ENCODE assay signal across 7 mouse cellular contexts in the genomic region with DNA sequence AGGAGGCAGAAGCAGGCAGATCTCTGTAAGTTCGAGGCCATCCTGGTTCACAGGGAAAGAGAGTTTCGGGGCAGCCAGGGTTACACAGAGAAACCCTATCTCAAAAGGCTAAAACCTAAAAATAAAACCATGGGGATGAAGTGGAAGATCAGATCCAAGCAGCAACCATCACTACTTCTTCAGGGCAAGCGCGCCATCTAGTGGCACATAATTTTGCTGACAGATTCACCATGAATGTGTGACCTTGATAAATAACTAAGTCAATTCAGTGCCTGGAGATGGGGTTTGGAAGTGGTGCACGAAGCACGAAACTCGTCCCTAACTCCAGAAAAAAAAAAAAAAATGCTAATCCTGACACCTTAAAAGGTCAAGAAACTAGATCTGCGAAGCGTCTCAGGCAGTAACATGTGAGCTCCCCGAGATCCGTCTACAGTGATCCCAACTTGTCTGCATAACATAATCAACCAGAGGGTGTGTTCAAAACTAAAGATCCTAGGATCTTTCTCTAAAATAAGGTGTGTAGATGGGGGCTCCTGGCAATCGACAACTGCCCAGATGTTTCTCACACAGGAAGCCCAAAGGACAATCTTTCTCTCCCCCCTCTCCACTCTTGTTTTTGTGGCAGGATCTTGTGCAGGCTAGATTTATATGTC. TPM values are rescaled to one million over a fixed set of nuclear protein-coding genes. Genes with fewer than 3 reads are reported as not detected.
DNase-seq lines count a peak whose midpoint lies in the region; ATAC-seq lines count a peak whose summit lies in the region.

No protein-coding gene starts in this region.

- peak; percentile 95 for DNase-seq in NIH3T3 (ENCODE audit: low read depth)
- DNase-seq in hindbrain, embryonic 14.5 days (ENCODE audit: low spot score): peak; percentile 91
- peak; percentile 81 to 88 for DNase-seq in left cerebral cortex, adult 18-20 months (ENCODE audit: low spot score in 2 of 2)
- DNase-seq in mesoderm, embryonic 11.5 days (ENCODE audit: low read depth, low spot score): peak; percentile 82
- peak; percentile 50 for DNase-seq in spleen, adult 12 weeks (ENCODE audit: low spot score)

- 0 out of 2 replicates have a peak, but pooled peaks cover 3% of the 10 kb centered on the region for H3K4me1 ChIP-seq in forebrain, embryonic 16.5 days (replicated peaks; ENCODE audit: control insufficient read depth, insufficient read depth, low read length)
- no peaks in the 10 kb centered on the region for H3K4me1 ChIP-seq in hindbrain, embryonic 14.5 days (replicated peaks; ENCODE audit: control insufficient read depth, insufficient read depth, low read length)

- H3K4me2 ChIP-seq in forebrain, embryonic 16.5 days (ENCODE audit: low read length): no peak overlapping the region
- no peak overlapping the region for H3K4me2 ChIP-seq in hindbrain, embryonic 14.5 days (replicated peaks)

- peak; percentile 76 for ATAC-seq in cerebellum, adult (ENCODE audit: insufficient number of reproducible peaks, low FRiP score, low TSS enrichment)
- ATAC-seq in forebrain, embryonic 16.5 days: peak; percentile 68
- no peak for ATAC-seq in hindbrain, embryonic 14.5 days (ENCODE audit: low FRiP score)

- no peaks in the 10 kb centered on the region for H3K27me3 ChIP-seq in forebrain, embryonic 16.5 days (replicated peaks; ENCODE audit: control insufficient read depth, insufficient read depth, low read length)
- no peaks in the 10 kb centered on the region for H3K27me3 ChIP-seq in hindbrain, embryonic 14.5 days (ENCODE audit: control insufficient read depth, insufficient read depth, low read length)

- H3K9me3 ChIP-seq in forebrain, embryonic 16.5 days (ENCODE audit: control insufficient read depth, low read length): no peaks in the 10 kb centered on the region
- no peaks in the 10 kb centered on the region for H3K9me3 ChIP-seq in hindbrain, embryonic 14.5 days (ENCODE audit: control insufficient read depth, low read length)

- no peaks in the 10 kb centered on the region for H3K36me3 ChIP-seq in forebrain, embryonic 16.5 days (ENCODE audit: control insufficient read depth, insufficient read depth)
- 0 out of 2 replicates have a peak, but pooled peaks cover 4% of the 10 kb centered on the region for H3K36me3 ChIP-seq in hindbrain, embryonic 14.5 days (replicated peaks; ENCODE audit: control insufficient read depth, insufficient read depth)

- no peak overlapping the region for H3K9ac ChIP-seq in forebrain, embryonic 16.5 days (replicated peaks; ENCODE audit: low read depth, low read length)
- no peak overlapping the region for H3K9ac ChIP-seq in hindbrain, embryonic 14.5 days

- no peak overlapping the region for H3K27ac ChIP-seq in forebrain, embryonic 16.5 days (ENCODE audit: low read length)
- H3K27ac ChIP-seq in hindbrain, embryonic 14.5 days: no peak overlapping the region

- no peak overlapping the region for H3K4me3 ChIP-seq in forebrain, embryonic 16.5 days (replicated peaks; ENCODE audit: low read length)
- no peak overlapping the region for H3K4me3 ChIP-seq in hindbrain, embryonic 14.5 days (replicated peaks; ENCODE audit: low read length)

- 38% methylated on average over 12 of the region's 12 CpGs for WGBS in forebrain, embryonic 16.5 days
- WGBS in hindbrain, embryonic 14.5 days: 41% methylated on average over 12 of the region's 12 CpGs

RNA-seq across cellular contexts. Expression of a gene that starts 36.4 kb away (rescaled TPM):
- 76.9 and 86.5 TPM in 2 replicates for polyA plus RNA-seq in forebrain, embryonic 16.5 days (2015; fragmentation: Nextera tagmentation; extraction: Ambion mirVana)
- polyA plus RNA-seq in hindbrain, embryonic 14.5 days (2014; fragmentation: Nextera tagmentation; extraction: Ambion mirVana): 79.8 and 89.2 TPM in 2 replicates
- total RNA-seq in left cerebral cortex, adult 18-20 months (2021): 10 to 100 TPM; 57.1 to 58.7 TPM
